Mouse (Mus musculus) lung, postnatal 0 days (tissue): ENCODE measurements around the gene Trp73. TPM values are rescaled to one million over a fixed set of nuclear protein-coding genes. Genes with fewer than 3 reads are reported as not detected.

ENCODE experiments used
- ATAC-seq: fragments of 200-750 bp; cut with Nextera tagmentation; 2 replicates; pipeline ENCODE4 v1.8.0; 2017; ENCODE audit warnings: moderate library complexity
- DNase-seq: peaks from one replicate; pipeline ENCODE4 v3.0.0-alpha.2; 2016; ENCODE audit warnings: low spot score
- H3K27ac ChIP-seq: fragments of 300-500 bp; sonication (generic); 2 replicates; pipeline ENCODE4 v1.5.1; 2014; ENCODE audit warnings: antibody characterized with exemption, mild to moderate bottlenecking, low read length, mixed read lengths
- H3K27me3 ChIP-seq: fragments of 300-500 bp; sonication (generic); replicated peaks from 2 replicates; pipeline ENCODE4 v1.6.1; 2014; ENCODE audit warnings: low read length, mixed read lengths; ENCODE audit not compliant: insufficient read depth
- H3K36me3 ChIP-seq: fragments of 300-500 bp; sonication (generic); 2 replicates; pipeline ENCODE4 v1.6.1; 2014; ENCODE audit warnings: low read length, mixed read lengths; ENCODE audit not compliant: insufficient read depth
- H3K4me1 ChIP-seq: fragments of 300-500 bp; sonication (generic); 2 replicates; pipeline ENCODE4 v1.6.1; 2014; ENCODE audit warnings: antibody characterized with exemption, low read depth, low read length, mixed read lengths; ENCODE audit not compliant: insufficient read depth
- H3K4me2 ChIP-seq: fragments of 300-500 bp; sonication (generic); replicated peaks from 2 replicates; pipeline ENCODE4 v1.6.1; 2014; ENCODE audit warnings: low read depth, mild to moderate bottlenecking, low read length, moderate library complexity, mixed read lengths
- H3K4me3 ChIP-seq: fragments of 300-500 bp; sonication (generic); 2 replicates; pipeline ENCODE4 v1.5.1; 2014; ENCODE audit warnings: low read depth, low read length
- H3K9ac ChIP-seq: fragments of 300-500 bp; sonication (generic); replicated peaks from 2 replicates; pipeline ENCODE4 v1.6.1; 2014; ENCODE audit warnings: low read depth, mild to moderate bottlenecking
- H3K9me3 ChIP-seq: fragments of 300-500 bp; sonication (generic); 2 replicates; pipeline ENCODE4 v1.6.1; 2016; ENCODE audit warnings: low read length, mixed read lengths
- CTCF ChIP-seq: IDR thresholded peaks from 2 replicates; pipeline ENCODE4 v1.5.1; 2016; ENCODE audit warnings: antibody characterized with exemption, mild to moderate bottlenecking
- EP300 ChIP-seq: IDR thresholded peaks from 2 replicates; pipeline ENCODE4 v1.6.1; 2016; ENCODE audit warnings: antibody characterized with exemption, mild to moderate bottlenecking, control low read depth
- WGBS: fragments of 180-500 bp; shearing (Covaris S2); extraction: QIAGEN DNeasy Blood & Tissue Kit; methylation state at CpG from one replicate; pipeline ENCODE4 v1.1.7; 2014; 5-methylcytosine and 5-hydroxymethylcytosine counted together
- polyA plus RNA-seq: library from polyadenylated mRNA; unstranded; fragments of >200 nt; fragmentation: Nextera tagmentation; extraction: Ambion mirVana; gene quantifications from 2 replicates; pipeline ENCODE4 v1.2.1, GENCODE M21; 2015

Gene Trp73
- polyA plus RNA-seq, 1 experiment from 2014 or later = 1.8 TPM

DNA sequence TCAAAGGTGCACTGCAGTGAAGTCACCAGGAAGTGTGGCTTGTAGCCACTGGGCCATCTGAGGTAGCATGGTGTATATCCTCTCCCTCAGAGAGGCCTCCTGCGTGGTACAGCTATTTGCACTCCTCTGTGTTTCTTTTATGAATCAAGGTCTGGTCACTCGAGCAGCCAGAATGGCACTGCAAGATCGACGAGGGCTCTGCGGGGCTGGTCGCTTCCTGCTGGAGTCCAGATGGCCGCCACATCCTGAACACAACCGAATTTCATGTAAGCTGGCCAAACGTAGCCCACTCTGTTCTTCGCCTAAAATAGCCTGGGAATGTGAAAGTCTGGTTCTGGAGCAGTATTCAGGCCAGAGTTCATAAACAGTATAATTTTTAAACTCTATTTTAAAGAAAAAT, 6.3 kb upstream of the Trp73 start:
- Histone ChIP-seq H3K36me3 (no peaks in the 10 kb centered on the region), H3K27me3 (peaks cover 4% of the 10 kb centered on the region; the same call in 1 of the 2 replicates), H3K4me1 (peaks cover 7% of the 10 kb centered on the region; the same call in 1 of the 2 replicates), H3K4me3 (no peak overlapping the region), H3K9me3 (no peaks in the 10 kb centered on the region), H3K27ac (no peak overlapping the region), H3K4me2 (no peak overlapping the region), H3K9ac (no peak overlapping the region)
- no peak for ATAC-seq
- TF ChIP-seq CTCF (no peak), EP300 (no peak)
- no peak for DNase-seq
- WGBS = 73% methylated on average over 10 of the region's 10 CpGs

DNA sequence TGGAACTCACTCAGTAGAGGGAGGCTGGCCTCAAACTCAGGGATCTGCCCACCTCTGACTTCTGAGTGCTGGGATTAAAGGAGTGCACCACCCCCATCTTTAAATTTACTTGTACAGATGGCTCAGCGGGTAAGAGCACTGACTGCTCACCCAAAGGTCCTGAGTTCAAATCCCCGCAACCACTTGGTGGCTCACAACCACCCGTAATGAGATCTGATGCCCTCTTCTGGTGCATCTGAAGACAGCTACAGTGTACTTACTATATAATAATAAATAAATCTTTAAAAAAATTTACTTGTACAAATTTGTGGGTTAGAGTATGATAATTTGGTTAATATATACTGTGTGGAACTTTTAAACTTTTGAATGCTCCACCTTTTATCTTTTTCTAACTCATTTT, 4.7 kb upstream of the Trp73 start:
- Histone ChIP-seq H3K9ac (no peak overlapping the region), H3K36me3 (no peaks in the 10 kb centered on the region), H3K4me1 (peaks cover 18% of the 10 kb centered on the region), H3K4me3 (no peak overlapping the region), H3K27me3 (peaks cover 20% of the 10 kb centered on the region), H3K4me2 (no peak overlapping the region), H3K9me3 (no peaks in the 10 kb centered on the region), H3K27ac (no peak overlapping the region)
- ATAC-seq = no peak
- DNase-seq = no peak
- TF ChIP-seq EP300 (no peak), CTCF (0 out of 2 replicates have a peak, but pooled peaks have one; percentile 2)
- WGBS = 78% methylated on average over 3 of the region's 3 CpGs

DNA sequence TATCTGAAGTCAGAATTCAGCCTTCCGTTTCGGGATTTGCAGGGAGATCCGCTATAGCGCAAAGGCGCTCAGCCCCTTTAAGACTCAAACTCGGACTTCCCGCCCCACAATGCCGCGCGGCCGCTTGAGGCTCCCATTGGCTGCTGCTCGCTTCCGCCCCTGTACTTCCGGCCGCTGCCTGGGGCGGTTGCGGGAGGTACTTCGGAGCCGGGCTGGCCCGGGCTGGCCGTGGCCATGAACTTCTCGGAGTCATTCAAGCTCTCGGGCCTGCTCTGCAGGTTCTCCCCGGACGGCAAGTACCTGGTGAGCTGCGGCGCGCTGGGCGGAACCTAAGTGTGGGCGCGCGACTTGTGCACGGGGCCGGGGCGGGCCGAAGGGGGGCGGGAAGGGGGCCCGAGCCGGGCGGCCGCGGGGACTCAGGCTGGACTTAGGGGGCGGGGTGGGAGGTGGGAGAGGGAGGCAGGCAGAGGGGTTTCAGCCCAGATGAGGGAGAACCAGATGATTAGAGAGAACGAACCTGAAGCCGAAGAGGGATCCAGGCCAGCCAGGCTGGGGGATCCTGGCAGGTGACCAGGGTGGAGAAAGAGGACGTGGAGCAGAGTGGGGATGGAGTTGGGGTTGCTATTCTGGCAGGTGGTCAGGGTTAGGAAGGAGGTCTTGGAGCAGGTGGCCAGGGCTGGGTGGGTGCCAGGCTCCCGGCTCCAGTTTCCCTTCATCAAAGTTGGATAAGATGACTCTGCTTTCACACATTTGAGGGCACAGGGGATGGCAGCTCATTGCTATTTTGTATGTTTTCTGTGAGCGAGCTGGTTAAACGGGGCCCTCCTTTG, 2.4 kb upstream of the Trp73 start, which contains the start of gene Wrap73:
TSS of gene Wrap73 (plus strand) at position 162 of the 830 bp plus-strand sequence.
- DNase-seq (peak; percentile 96), ATAC-seq (peak; percentile 97)
- H3K36me3 ChIP-seq = no peaks in the 10 kb centered on the region
- peak within 1 kb of the TSS; percentile 73 for H3K4me3 ChIP-seq
- H3K4me1 ChIP-seq = peaks cover 22% of the 10 kb centered on the region
- H3K9ac ChIP-seq = peak within 1 kb of the TSS; percentile 63
- H3K27me3 ChIP-seq = peaks cover 42% of the 10 kb centered on the region
- 1% methylated on average over 49 of the region's 49 CpGs for WGBS
- H3K4me2 ChIP-seq = peak within 1 kb of the TSS; percentile 88
- peak within 1 kb of the TSS; percentile 73 for H3K27ac ChIP-seq
- TF ChIP-seq CTCF (no peak), EP300 (no peak)
- H3K9me3 ChIP-seq = no peaks in the 10 kb centered on the region

DNA sequence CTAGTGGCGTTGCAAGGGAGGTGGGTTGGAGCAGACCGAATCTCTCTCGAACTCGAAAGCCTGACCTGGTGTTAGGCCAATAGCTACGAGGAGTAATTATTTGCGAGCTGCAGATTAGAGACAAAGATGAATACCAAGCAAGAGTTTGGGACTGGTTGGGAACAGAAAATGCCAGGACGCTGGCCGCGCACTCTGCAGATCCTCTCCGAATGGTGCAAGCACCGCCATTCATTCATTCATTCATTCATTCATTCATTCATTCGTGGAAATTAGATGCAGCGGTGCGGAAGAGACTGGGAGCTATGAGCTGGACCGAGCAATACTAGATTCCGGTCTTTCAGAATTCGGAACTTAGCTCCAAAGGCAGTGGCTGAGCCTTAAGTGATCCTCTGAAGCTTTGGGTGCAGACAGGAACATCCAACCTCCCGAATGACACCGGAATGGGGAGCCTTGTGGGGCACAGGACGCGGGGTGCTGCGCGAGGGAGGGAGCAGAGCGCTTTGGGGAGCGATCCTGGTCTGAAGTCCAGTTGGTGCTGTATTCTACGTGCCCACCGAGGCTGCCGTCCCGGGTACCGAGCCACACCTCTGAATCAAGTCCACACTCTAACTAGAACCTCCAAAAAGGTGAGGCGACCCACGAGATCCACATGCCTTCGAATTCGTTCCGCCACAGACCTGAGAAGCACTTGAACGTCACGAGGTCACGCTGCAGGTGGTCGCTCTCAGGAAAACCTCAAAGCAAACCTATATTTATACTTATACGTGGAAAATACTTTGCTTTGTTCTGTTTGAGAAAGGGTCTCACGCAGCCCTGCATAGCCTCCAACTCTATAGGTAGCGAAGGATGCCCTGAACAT, 1.2 kb upstream of the Trp73 start:
- Histone ChIP-seq H3K36me3 (no peaks in the 10 kb centered on the region), H3K4me3 (peak overlapping the region; percentile 73; the same call in 1 of the 2 replicates), H3K4me1 (peaks cover 22% of the 10 kb centered on the region), H3K27me3 (peaks cover 43% of the 10 kb centered on the region), H3K27ac (no peak overlapping the region), H3K4me2 (peak overlapping the region; percentile 94), H3K9me3 (no peaks in the 10 kb centered on the region), H3K9ac (no peak overlapping the region)
- ATAC-seq (no peak), DNase-seq (no peak)
- 2% methylated on average over 42 of the region's 42 CpGs for WGBS
- no peak for TF ChIP-seq EP300
- TF ChIP-seq CTCF = no peak

DNA sequence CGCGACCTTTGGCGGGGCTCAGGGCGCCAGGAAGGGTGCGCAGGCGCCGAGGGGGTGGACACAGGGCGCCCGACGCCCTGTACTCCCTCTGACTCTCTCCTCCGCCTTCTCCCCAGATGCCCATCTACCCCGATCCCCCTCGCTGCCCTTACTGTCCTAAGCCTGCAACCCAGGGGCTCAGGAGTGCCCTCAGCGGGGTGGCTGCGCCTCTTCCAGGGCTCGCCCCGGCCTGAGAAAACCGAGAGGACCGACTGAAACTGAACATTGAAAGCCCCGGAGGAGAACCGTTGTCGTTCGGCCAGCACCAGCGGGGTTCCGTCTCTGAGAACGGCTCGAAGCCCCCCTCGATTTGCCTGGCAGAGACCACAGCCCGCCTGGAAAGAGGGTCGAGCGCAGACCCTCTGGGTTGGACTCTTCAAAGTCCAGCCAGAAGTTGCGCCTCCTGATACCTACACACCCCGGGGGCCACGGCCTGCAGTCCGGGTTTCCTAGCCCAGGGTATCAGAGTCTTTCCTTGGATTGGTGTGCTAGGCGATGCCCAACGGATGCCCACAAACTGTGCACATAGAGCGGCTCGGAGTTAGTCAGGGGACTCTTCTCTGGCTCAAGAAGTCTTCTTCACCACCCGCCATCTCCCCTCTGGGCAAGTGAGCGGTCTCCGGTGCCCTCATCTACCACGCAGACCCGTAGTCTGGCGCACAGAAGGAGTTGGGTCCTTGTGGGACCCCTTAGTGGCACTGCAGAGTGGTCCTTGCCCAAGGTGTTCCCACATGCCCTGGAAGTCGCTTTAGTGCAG, 403 bp upstream of the Trp73 start:
- peaks cover 22% of the 10 kb centered on the region for H3K4me1 ChIP-seq
- no peak for TF ChIP-seq CTCF
- no peak for TF ChIP-seq EP300
- no peak overlapping the region for H3K27ac ChIP-seq
- peak overlapping the region; percentile 57 for H3K4me3 ChIP-seq
- H3K4me2 ChIP-seq = peak overlapping the region; percentile 94
- H3K9me3 ChIP-seq = no peaks in the 10 kb centered on the region
- 2% methylated on average over 40 of the region's 46 CpGs for WGBS
- 0 out of 2 replicates have a peak overlapping the region, but pooled peaks have one; percentile 8 for H3K9ac ChIP-seq
- peaks cover 43% of the 10 kb centered on the region for H3K27me3 ChIP-seq
- ATAC-seq (no peak), DNase-seq (no peak)
- H3K36me3 ChIP-seq = no peaks in the 10 kb centered on the region
